Mouse (Mus musculus) C2C12 (cell line): Measurements from ENCODE around the gene Zc3h18.

Experiments used
- CEBPB ChIP-seq: IDR thresholded peaks from one replicate; pipeline ENCODE4 v1.6.1; 2011; ENCODE audit warnings: low read depth, mild to moderate bottlenecking, control low read depth, moderate library complexity
- CTCF ChIP-seq: IDR thresholded peaks from one replicate; pipeline ENCODE4 v1.5.1; 2011; ENCODE audit not compliant: control insufficient read depth, insufficient read depth, insufficient read length
- MAX ChIP-seq: IDR thresholded peaks from one replicate; pipeline ENCODE4 v1.6.1; 2011; ENCODE audit warnings: mild to moderate bottlenecking, control low read depth

- no peak for TF ChIP-seq CTCF
- TF ChIP-seq CEBPB, result no peak
- TF ChIP-seq MAX, result no peak
Measured at GRCm38 (mm10) chr8:122331134-122331523, 45.3 kb upstream of the Zc3h18 start.
